Mouse (Mus musculus): ENCODE results near the gene Camk1g.

Camk1g gene

GRCm38 (mm10) chr1:193376478-193377134 lies 6.5 kb upstream of the Camk1g start:
- DNase-seq (ENCODE audit: low read depth in 2 of 2, low spot score in 2 of 2), result peak; percentile 31 to 42

GRCm38 (mm10) chr1:193373906-193374413 lies 3.9 kb upstream of the Camk1g start:
- DNase-seq (ENCODE audit: low read depth in 2 of 2, low spot score in 2 of 2), result no peak

DNA sequence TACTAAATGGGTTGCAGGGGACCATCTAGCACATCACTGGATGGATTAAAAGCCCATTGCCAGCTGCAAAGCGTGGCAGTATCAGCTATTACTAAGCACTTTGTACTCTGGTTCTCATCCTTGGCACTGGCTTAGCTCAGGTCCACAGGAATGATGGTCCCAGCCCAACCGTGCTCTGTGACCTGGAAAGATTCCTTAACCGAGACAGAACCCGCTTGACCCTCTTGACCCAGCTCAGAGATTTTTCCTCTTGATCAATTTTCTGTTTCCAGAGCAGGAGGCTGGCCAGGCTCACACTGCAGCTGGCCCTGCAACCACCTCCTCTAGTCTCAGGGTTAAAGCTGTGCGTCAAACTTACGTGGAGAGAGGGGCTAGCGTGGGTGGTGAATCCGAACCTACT lies 1.0 kb downstream of the Camk1g start:
- DNase-seq (ENCODE audit: low read depth in 2 of 2, low spot score in 2 of 2), result no peak

DNA sequence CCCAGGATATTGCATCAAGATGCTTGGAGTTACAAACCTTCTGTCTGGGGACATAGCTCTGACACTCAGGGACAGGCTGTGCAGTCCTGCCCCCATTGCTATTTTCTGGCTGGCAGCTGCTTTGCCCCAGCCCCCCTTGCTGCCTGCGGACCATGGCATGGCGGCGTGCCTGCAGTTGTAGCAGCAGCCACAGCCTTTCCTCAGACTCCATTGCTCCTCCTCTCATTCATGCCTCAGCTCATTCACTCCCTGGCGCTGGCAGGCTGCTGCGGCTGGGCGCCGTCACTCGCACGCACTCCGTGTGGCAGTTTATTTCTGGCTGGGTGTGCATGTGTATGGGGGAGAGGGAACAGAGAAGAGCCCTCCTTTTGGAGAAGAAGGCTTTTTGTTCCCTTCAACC lies 2.0 kb downstream of the Camk1g start:
- DNase-seq (ENCODE audit: low read depth in 2 of 2, low spot score in 2 of 2), result no peak

DNA sequence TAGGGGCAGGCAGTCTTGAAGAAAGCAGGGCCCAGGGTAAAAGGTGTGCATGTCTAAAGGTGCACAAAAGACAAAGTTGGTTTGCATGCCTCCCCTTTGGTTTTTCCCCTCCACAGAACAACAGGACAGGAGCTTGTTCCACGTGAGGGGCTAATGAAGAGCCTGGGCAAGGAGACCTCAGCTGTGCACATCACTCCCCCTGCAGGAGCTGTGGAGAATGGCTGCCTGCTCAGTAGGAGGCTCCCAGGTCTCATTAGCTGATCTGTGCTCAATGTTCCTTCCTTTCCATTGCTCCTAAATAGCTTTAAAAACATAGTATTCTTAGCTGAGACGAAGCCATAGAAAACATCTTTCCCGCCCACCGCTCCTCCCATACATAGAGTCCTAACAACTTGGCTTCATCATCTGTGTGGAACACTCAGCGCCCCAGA lies 6.3 kb downstream of the Camk1g start:
- peak; percentile 44 to 60 for DNase-seq (ENCODE audit: low read depth in 2 of 2, low spot score in 2 of 2)

GRCm38 (mm10) chr1:193362078-193362477 lies 8.0 kb downstream of the Camk1g start:
- no peak for DNase-seq (ENCODE audit: low read depth in 2 of 2, low spot score in 2 of 2)

GRCm38 (mm10) chr1:193361181-193361580 lies 8.9 kb downstream of the Camk1g start:
- no peak for DNase-seq (ENCODE audit: low read depth in 2 of 2, low spot score in 2 of 2)

- no peak for DNase-seq (ENCODE audit: low read depth in 2 of 2, low spot score in 2 of 2)
These were observed 10.9 kb downstream of the Camk1g start for GRCm38 (mm10) chr1:193359199-193359598.

DNA sequence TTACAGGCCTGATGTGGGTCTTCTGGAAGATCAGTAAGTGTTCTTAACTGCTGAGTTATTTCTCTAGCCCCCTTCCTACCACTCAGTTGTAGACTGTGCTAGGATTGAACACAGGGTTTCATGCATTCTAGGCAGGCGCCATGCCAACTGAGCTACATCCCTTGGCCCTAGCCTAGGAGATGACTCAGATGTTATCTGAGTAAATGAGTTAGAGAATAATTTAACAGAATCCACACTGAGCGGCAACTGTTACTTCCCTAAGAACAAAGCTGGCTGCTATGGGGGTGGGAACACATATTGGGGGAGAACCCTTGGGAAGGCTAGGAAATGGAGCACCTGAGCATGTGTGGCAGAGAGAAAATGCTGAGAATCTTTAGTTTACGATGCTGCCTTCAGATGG lies 18.5 kb downstream of the Camk1g start:
- DNase-seq (ENCODE audit: low read depth in 2 of 2, low spot score in 2 of 2), result no peak

- no peak for DNase-seq (ENCODE audit: low read depth in 2 of 2, low spot score in 2 of 2)
These were observed 19.6 kb downstream of the Camk1g start for GRCm38 (mm10) chr1:193350546-193350801.

DNA sequence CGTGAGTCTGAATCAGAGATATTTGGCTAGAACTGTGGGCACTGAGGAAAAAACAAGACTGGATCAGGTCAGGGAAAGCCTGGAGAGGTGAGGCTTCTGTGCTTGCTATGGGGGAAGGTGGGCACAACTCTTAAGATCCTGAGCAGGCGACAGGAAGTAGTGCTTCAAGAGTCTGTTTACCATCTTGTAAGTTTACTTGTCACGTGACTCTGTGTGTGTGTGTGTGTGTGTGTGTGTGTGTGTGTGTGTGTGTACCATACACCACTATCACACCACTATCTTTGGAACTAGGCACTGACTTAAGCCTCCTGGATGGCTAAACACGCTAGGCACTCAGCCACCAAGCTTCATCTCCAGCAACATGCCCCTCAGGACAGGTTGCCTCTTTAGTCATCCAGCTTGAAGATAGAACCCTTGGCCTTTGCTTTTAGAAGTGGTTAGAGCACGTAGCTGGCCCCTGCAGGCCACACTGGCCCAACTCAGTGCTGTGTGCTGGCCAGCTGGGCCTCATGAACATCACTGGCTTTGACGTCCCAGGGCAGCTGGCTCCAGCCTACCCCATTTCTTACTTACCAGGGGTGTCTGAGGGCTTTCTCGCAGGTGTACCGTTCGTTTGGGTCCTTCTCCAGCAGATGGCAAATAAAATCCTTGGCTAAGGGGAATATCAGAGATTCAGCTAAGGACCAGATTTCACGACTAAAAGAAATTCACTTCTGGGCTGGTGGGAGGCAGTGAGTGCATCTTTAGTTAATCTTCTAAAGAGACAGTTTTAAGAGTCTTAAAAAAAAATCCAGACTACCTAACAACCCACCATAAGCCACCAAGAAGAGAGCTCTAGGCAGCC lies 20.2 kb downstream of the Camk1g start:
- DNase-seq (ENCODE audit: low read depth in 2 of 2, low spot score in 2 of 2), result peak in 1 of 2 experiments; percentile 45

GRCm38 (mm10) chr1:193348261-193348962 lies 21.7 kb downstream of the Camk1g start:
- no peak for DNase-seq (ENCODE audit: low read depth in 2 of 2, low spot score in 2 of 2)

DNA sequence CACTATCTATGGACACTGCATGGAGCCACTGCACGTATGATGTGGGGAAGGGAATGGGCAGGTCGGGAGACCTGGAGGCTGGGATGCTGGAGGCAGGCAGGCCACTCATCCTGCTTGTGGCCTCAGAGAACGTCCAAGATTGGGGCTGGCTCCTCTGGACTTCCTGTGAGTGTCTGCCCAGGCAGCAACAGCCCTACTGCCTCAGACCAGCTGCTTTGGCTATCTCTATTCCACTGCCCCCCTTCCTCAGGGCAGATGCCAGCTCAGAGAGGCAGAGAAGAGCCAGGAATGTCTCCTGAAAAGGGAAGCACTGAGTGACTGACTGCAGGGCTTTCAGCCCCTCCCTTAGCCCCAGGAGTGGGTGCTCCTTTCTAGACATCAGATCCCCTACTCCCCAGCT lies 23.2 kb downstream of the Camk1g start:
- DNase-seq (ENCODE audit: low read depth in 2 of 2, low spot score in 2 of 2), result no peak

GRCm38 (mm10) chr1:193344976-193345375 lies 25.1 kb downstream of the Camk1g start:
- DNase-seq (ENCODE audit: low read depth in 2 of 2, low spot score in 2 of 2), result no peak

DNA sequence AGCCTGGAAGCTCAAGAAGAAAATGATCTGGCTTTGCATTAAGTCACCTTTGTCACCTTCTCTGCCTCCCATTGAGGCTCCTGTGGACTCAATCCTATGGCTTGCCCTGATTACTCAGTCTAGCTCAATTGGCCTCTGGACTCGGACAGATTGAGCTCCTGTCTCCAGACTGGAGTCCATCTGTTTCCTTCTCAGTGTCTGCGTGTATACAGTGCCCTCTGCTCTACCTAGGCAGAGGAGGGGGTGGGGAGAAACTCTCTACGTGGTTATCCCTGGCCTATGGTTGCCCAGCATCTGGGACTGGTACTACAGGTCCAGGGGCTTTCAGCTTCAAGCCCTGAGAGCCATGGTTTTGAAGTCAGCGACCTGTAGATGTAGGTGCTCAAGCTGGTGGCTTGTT lies 26.2 kb downstream of the Camk1g start:
- no peak for DNase-seq (ENCODE audit: low read depth in 2 of 2, low spot score in 2 of 2)

DNA sequence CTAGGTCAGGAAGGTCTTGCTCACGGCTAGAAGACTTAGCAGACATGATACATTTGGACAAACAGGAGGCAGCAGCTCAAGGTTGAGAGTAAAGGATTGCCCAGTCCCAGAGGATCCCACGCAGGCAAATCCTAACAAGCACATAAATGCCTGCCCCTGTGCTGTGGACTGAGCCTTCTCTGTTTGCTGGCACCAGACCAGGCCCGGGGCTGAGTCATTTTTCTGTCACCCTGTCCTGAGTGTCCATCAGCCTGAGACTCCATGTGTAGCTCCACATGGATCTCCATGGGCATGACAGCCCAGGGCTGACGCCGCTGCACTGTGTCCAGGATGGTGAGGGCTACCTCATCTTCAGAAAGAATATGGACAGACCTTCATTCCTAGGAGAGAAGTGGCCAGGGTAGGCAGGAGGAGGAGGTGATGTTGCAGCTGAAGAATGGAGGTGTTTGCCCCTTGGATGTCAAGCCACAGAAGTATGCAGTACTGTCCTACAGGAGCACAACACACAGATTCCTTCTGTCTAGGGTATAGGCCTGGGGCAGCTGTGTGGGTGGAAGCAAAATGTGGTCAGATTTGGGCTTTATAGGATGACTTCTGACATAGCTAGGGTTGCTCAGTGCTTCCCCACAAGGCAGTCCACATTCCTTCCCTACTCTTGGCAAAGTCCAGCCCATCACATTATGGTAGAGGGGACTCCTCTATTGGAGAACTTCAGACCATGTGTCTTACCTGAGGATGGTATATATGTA lies 27.7 kb downstream of the Camk1g start:
- no peak for DNase-seq (ENCODE audit: low read depth in 2 of 2, low spot score in 2 of 2)

DNA sequence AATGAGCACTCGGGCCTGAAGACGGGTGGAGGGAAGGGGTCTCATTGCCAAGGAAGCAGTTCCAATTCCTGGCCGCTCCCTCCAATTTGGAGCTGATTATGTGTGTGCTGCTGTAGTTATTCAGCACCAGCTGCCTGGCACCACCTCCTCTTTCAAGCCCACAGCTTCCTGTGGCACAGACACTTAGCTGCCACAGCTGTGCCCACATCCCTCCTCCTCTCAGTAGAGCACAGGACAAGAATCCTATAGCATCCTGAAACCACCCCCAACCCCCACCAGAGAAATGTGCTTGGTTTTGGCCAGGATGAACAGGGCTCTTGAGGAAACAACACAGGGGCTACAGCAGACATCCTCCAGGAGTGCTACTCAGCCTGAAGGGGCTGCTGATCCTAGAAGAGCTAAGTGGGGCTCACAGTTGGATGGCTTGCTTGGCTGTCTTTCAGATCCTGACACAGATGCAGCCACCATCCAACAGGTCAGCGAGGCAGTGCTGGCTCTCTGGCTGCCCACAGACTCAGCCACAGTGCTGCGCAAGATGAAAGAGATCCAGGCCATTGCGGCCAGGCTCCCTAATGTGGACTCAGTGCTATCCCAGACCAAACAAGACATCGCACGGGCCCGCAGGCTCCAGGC lies 31.6 kb downstream of the Camk1g start:
- DNase-seq (ENCODE audit: low read depth in 2 of 2, low spot score in 2 of 2), result peak; percentile 40 to 55

GRCm38 (mm10) chr1:193337787-193338310 lies 32.2 kb downstream of the Camk1g start:
- no peak for DNase-seq (ENCODE audit: low read depth in 2 of 2, low spot score in 2 of 2)

- peak in 1 of 2 experiments; percentile 24 for DNase-seq (ENCODE audit: low read depth in 2 of 2, low spot score in 2 of 2)
These were observed 33.1 kb downstream of the Camk1g start for GRCm38 (mm10) chr1:193337018-193337321.

GRCm38 (mm10) chr1:193336122-193337017 lies 33.7 kb downstream of the Camk1g start:
- no peak for DNase-seq (ENCODE audit: low read depth in 2 of 2, low spot score in 2 of 2)
